ENCODE assay signal across 10 mouse cellular contexts in the genomic region with DNA sequence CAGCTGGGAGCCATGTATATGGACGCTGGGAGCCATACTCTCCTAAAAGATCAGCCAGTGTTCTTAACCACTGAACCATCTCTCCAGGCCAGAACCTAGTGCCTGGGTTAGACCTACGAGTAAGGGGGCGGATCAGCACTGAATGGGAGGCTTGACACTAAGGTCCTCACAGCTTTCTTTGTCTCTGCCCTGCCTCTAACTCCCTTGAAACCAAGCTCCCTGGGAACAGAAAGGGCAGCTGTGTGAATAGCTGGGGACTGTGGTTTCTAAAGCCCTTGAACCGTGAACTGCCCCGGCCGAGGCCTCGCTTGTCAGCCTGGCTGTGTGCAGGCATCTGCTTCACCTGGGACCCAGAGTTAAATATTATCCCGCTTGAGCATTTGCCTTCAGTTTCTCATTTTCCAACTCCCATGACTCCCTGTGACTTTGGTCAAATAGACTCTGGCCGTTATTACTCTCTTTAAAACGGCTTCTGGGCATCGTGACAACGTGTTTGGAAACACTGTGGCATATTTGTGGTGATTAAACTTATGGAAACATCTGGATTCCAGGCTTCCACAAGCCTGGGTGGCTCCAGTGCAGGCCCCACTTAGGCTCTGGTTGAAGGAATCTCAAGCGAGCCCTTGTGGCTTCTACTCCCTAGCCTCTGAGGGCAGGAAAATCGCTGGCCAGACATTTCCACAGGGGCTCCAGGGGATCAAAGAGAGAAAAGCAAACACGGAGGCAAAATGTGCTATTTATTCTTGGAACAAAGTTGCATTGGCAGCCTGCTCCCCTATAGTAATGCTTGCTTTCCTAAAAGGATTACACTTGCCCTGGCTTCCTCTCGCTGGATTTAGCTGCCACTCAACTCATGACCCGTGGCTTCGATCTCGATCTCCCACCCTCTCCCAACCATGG. TPM values are rescaled to one million over a fixed set of nuclear protein-coding genes. Genes with fewer than 3 reads are reported as not detected.
DNase-seq lines count a peak whose midpoint lies in the region; ATAC-seq lines count a peak whose summit lies in the region.
"Had no signal": no experiment of that assay in that cellular context is flagged by ENCODE, and none has a peak within 500 bp of the region (broad histone marks: within the 10 kb centered on the region; RNA-seq: fewer than 3 reads in every experiment).

No protein-coding gene starts in this region.

- peak; percentile 27 for DNase-seq in adrenal gland, postnatal 10 days
- no peak for DNase-seq in adrenal gland, postnatal 36 days
- DNase-seq in embryo, embryonic 10.5 days (ENCODE audit: low spot score) = peak; percentile 78
- DNase-seq in kidney, adult 9 months = peak; percentile 97
- no peak for DNase-seq in spleen, postnatal 14 days (ENCODE audit: low spot score in 2 of 2)
- no peak for DNase-seq in urinary bladder, postnatal 25 days (ENCODE audit: low spot score)
- DNase-seq in forebrain, embryonic 14.5 days (ENCODE audit: low spot score) = no peak
- DNase-seq: gastrocnemius, postnatal 14 days had no signal

- no peak overlapping the region for H3K4me3 ChIP-seq in liver, embryonic 16.5 days (ENCODE audit: low read depth, low read length)
- no peak overlapping the region for H3K4me3 ChIP-seq in forebrain, embryonic 14.5 days (ENCODE audit: low read depth, low read length)

- H3K4me1 ChIP-seq in liver, embryonic 16.5 days (ENCODE audit: control insufficient read depth, low read depth, low read length) = no peaks in the 10 kb centered on the region; the same call in 1 of the 2 replicates
- no peaks in the 10 kb centered on the region for H3K4me1 ChIP-seq in forebrain, embryonic 14.5 days (ENCODE audit: control insufficient read depth, insufficient read depth, low read length)

- WGBS in liver, embryonic 16.5 days (ENCODE audit: insufficient replicate concordance) = 56% methylated on average over 19 of the region's 19 CpGs
- 26% methylated on average over 19 of the region's 19 CpGs for WGBS in forebrain, embryonic 14.5 days

- peak overlapping the region; percentile 13; the same call in 1 of the 2 replicates for H3K4me2 ChIP-seq in liver, embryonic 16.5 days (ENCODE audit: low read depth, low read length)
- H3K4me2 ChIP-seq in forebrain, embryonic 14.5 days (ENCODE audit: low read length) = no peak overlapping the region

- ATAC-seq in liver, embryonic 16.5 days (ENCODE audit: low read depth) = peak; percentile 86
- no peak for ATAC-seq in forebrain, embryonic 14.5 days

- H3K9ac ChIP-seq in liver, embryonic 16.5 days (ENCODE audit: low read depth, low read length) = no peak overlapping the region
- H3K9ac ChIP-seq in forebrain, embryonic 14.5 days (ENCODE audit: low read length) = no peak overlapping the region

- peak overlapping the region; percentile 86 for H3K27ac ChIP-seq in liver, embryonic 16.5 days (ENCODE audit: low read length)
- no peak overlapping the region for H3K27ac ChIP-seq in forebrain, embryonic 14.5 days (ENCODE audit: low read depth, low read length)
- H3K27ac ChIP-seq: macrophage had no signal

- no peaks in the 10 kb centered on the region for H3K9me3 ChIP-seq in liver, embryonic 16.5 days (replicated peaks; ENCODE audit: control insufficient read depth, low read length)
- no peaks in the 10 kb centered on the region for H3K9me3 ChIP-seq in forebrain, embryonic 14.5 days (replicated peaks; ENCODE audit: control insufficient read depth, low read length)

- no peaks in the 10 kb centered on the region for H3K27me3 ChIP-seq in liver, embryonic 16.5 days (ENCODE audit: control insufficient read depth, insufficient read depth, low read depth, low read length)
- H3K27me3 ChIP-seq in forebrain, embryonic 14.5 days (replicated peaks; ENCODE audit: control insufficient read depth, insufficient read depth, low read length) = no peaks in the 10 kb centered on the region

- H3K36me3 ChIP-seq in liver, embryonic 16.5 days (ENCODE audit: control insufficient read depth, insufficient read depth) = no peaks in the 10 kb centered on the region
- no peaks in the 10 kb centered on the region for H3K36me3 ChIP-seq in forebrain, embryonic 14.5 days (ENCODE audit: control insufficient read depth, insufficient read depth, low read length)

RNA-seq across cellular contexts. Expression of a gene that starts 11.0 kb away (rescaled TPM):
- total RNA-seq in adrenal gland, postnatal 10 days (2021) = 10 to 100 TPM in 1 of 2 experiments, 1 to 10 TPM in 1; 7.4 to 11.4 TPM
- 1 to 10 TPM; 1.3 to 1.6 TPM for total RNA-seq in adrenal gland, postnatal 36 days (2021)
- 11.9 and 12.7 TPM in 2 replicates for polyA plus RNA-seq in liver, embryonic 16.5 days (2015; fragmentation: Nextera tagmentation; extraction: Ambion mirVana)
- polyA plus RNA-seq in forebrain, embryonic 14.5 days (2014; fragmentation: Nextera tagmentation; extraction: Ambion mirVana) = 1.1 TPM in 2 replicates
- polyA plus RNA-seq: macrophage had no signal

Comparison
In these comparisons a context has a peak if more than half of its experiments do, and no peak if none do; other contexts are left out.
1. DNase-seq: peak in adrenal gland, postnatal 10 days (single experiment), embryo, embryonic 10.5 days (single experiment) and kidney, adult 9 months (single experiment); none in adrenal gland, postnatal 36 days (0 of 2), spleen, postnatal 14 days (0 of 2), urinary bladder, postnatal 25 days (single experiment) and forebrain, embryonic 14.5 days (single experiment).